Mouse (Mus musculus) CH12.LX (cell line): ENCODE measurements around the gene Cckbr.

ENCODE experiments used
- CTCF ChIP-seq, 2 experiments: IDR thresholded peaks in 1 of 2; conservative IDR thresholded peaks in 1 of 2; 2 replicates each; pipeline ENCODE4 v1.5.1; 2011 to 2012; ENCODE audit warnings: low read depth in 2 of 2, low read length in 2 of 2, improper control_type of control experiment in 1 of 2, inconsistent platforms in 1 of 2, mild to moderate bottlenecking in 1 of 2, moderate library complexity in 1 of 2
- E2F4 ChIP-seq: IDR thresholded peaks from 2 replicates; pipeline ENCODE4 v1.6.1; 2011; ENCODE audit warnings: low read depth, low read length, improper control_type of control experiment; ENCODE audit not compliant: insufficient replicate concordance
- EP300 ChIP-seq: IDR thresholded peaks from 2 replicates; pipeline ENCODE4 v1.6.1; 2011; ENCODE audit warnings: low read length, improper control_type of control experiment
- HCFC1 ChIP-seq: IDR thresholded peaks from 2 replicates; pipeline ENCODE4 v1.6.1; 2012; ENCODE audit warnings: low read depth, mild to moderate bottlenecking, inconsistent platforms, low read length, improper control_type of control experiment
- JUND ChIP-seq: conservative IDR thresholded peaks from 2 replicates; pipeline ENCODE4 v1.6.1; 2011; ENCODE audit warnings: low read depth, low read length, improper control_type of control experiment
- MAX ChIP-seq: IDR thresholded peaks from 2 replicates; pipeline ENCODE4 v1.6.1; 2011; ENCODE audit warnings: low read length, improper control_type of control experiment
- NRF1 ChIP-seq: IDR thresholded peaks from 2 replicates; pipeline ENCODE4 v1.6.1; 2014; ENCODE audit warnings: low read depth, mild to moderate bottlenecking, inconsistent platforms, low read length, improper control_type of control experiment, moderate library complexity
- POLR2A ChIP-seq: IDR thresholded peaks from 2 replicates; pipeline ENCODE4 v1.6.1; 2011; ENCODE audit warnings: low read depth, mild to moderate bottlenecking, improper control_type of control experiment, low read length
- SMC3 ChIP-seq: IDR thresholded peaks from 2 replicates; pipeline ENCODE4 v1.6.1; 2011; ENCODE audit warnings: low read depth, low read length, improper control_type of control experiment
- TCF12 ChIP-seq: IDR thresholded peaks from 2 replicates; pipeline ENCODE4 v1.6.1; 2014; ENCODE audit warnings: low read depth, mild to moderate bottlenecking, inconsistent platforms, low read length, improper control_type of control experiment
- USF1 ChIP-seq: IDR thresholded peaks from 2 replicates; pipeline ENCODE4 v1.6.1; 2014; ENCODE audit warnings: low read depth, mild to moderate bottlenecking, inconsistent platforms, low read length, improper control_type of control experiment
- ZKSCAN1 ChIP-seq: IDR thresholded peaks from 2 replicates; pipeline ENCODE4 v1.6.1; 2012; ENCODE audit warnings: low read depth, inconsistent platforms, low read length, improper control_type of control experiment, borderline replicate concordance
- ZMIZ1 ChIP-seq: IDR thresholded peaks from 2 replicates; pipeline ENCODE4 v1.6.1; 2012; ENCODE audit warnings: low read depth, mild to moderate bottlenecking, inconsistent platforms, low read length, improper control_type of control experiment

GRCm38 (mm10) chr7:105478344-105478743, 52.8 kb downstream of the Cckbr start:
- no peak for TF ChIP-seq ZMIZ1
- TF ChIP-seq POLR2A = no peak
- TF ChIP-seq CTCF (conservative IDR thresholded peaks at IDR 0.05 in 1 of 2, IDR thresholded peaks at IDR 0.05 in 1 of 2; ENCODE audit: low read depth in 2 of 2, low read length in 2 of 2) = no peak
- TF ChIP-seq NRF1 = no peak
- no peak for TF ChIP-seq HCFC1
- TF ChIP-seq EP300 = no peak
- no peak for TF ChIP-seq USF1
- TF ChIP-seq E2F4 = no peak
- no peak for TF ChIP-seq TCF12
- no peak for TF ChIP-seq JUND
- no peak for TF ChIP-seq ZKSCAN1
- TF ChIP-seq MAX = no peak
- TF ChIP-seq SMC3 = no peak
